In the genomic region with DNA sequence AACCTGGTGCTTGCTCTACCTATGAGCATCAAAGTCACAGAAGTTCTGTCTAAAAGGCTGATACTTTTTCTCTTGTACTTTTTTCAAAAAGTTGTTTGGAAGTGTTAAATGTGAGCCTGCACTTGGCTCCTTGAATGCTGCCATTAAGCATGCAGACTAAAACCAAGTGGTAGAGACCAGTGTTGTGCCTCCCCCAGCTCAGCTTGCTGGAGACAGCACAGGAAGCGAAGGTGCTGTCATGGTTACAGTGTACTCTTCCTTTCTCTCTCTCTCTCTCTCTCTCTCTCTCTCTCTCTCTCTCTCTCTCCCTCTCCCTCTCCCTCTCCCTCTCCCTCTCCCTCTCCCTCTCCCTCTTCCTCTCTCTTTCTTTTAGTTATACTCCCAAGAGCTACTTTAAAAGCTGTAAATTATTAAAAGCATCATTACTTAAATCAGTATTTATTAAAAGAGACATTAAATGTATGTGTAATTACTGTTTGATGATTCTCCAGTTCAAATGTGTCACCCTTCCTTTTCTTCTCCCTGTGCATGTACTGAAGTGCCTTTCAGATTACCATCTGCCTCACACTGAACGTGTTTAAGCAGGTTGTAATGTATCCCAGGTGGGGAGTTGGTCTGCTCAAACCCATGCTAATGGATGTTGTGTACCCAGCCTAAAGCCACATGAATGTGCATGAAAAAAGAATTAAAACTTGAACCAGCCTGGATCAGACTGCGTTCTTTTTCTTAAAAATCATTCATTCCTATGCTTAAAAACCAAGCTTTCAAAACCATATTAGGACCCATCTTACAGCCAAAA, we compare ENCODE assay signal across 13 mouse cellular contexts. TPM values are rescaled to one million over a fixed set of nuclear protein-coding genes. Genes with fewer than 3 reads are reported as not detected.
DNase-seq lines count a peak whose midpoint lies in the region; ATAC-seq and TF ChIP-seq lines count a peak whose summit lies in the region.
"Had no signal": no experiment of that assay in that cellular context is flagged by ENCODE, and none has a peak within 500 bp of the region (broad histone marks: within the 10 kb centered on the region; RNA-seq: fewer than 3 reads in every experiment).

No protein-coding gene starts in this region.

- TF ChIP-seq POLR2A in brain, embryonic 14.5 days (IDR thresholded peaks at IDR 0.05; ENCODE audit: borderline replicate concordance, extremely low read depth, insufficient read depth, insufficient read length, poor library complexity, severe bottlenecking) = no peak

- ATAC-seq in heart, embryonic 11.5 days (replicated peaks; ENCODE audit: insufficient number of reproducible peaks, low FRiP score, low TSS enrichment) = no peak
- no peak for ATAC-seq in midbrain, embryonic 14.5 days (ENCODE audit: low FRiP score, low TSS enrichment)
- ATAC-seq in midbrain, postnatal 0 days (ENCODE audit: low FRiP score) = no peak
- peak; percentile 66; the same call in 1 of the 2 replicates for ATAC-seq in neural tube, embryonic 15.5 days (ENCODE audit: low FRiP score)

- DNase-seq in heart, adult 8-10 months (ENCODE audit: low spot score) = no peak
- DNase-seq in midbrain, embryonic 14.5 days = peak; percentile 31
- no peak for DNase-seq in midbrain, postnatal 0 days (ENCODE audit: low spot score)
- DNase-seq in brain, embryonic 14.5 days (ENCODE audit: low read depth) = peak; percentile 46
- no peak for DNase-seq in adrenal gland, postnatal 14 days
- DNase-seq: cerebellum, adult 9-10 months; gastrocnemius, adult 2 months; lung, embryonic 14.5 days had no signal

- H3K27ac ChIP-seq in heart, embryonic 11.5 days (ENCODE audit: low read depth, low read length) = peak overlapping the region; percentile 7; the same call in 1 of the 2 replicates
- H3K27ac ChIP-seq in midbrain, embryonic 14.5 days (replicated peaks; ENCODE audit: low read depth, low read length) = no peak overlapping the region
- no peak overlapping the region for H3K27ac ChIP-seq in midbrain, postnatal 0 days (ENCODE audit: low read depth, low read length)
- no peak overlapping the region for H3K27ac ChIP-seq in neural tube, embryonic 15.5 days (replicated peaks)
- H3K27ac ChIP-seq: gastrocnemius, adult 2 months; hindbrain, embryonic 13.5 days; kidney, embryonic 15.5 days; midbrain, embryonic 10.5 days had no signal

- WGBS in heart, embryonic 11.5 days (ENCODE audit: insufficient replicate concordance) = 63% methylated on average over 3 of the region's 3 CpGs
- 65% methylated on average over 3 of the region's 3 CpGs for WGBS in midbrain, embryonic 14.5 days
- WGBS in midbrain, postnatal 0 days = 56% methylated on average over 3 of the region's 3 CpGs
- 50% methylated on average over 3 of the region's 3 CpGs for WGBS in neural tube, embryonic 15.5 days

- no peak overlapping the region for H3K9ac ChIP-seq in heart, embryonic 11.5 days (ENCODE audit: low read depth, low read length)
- no peak overlapping the region for H3K9ac ChIP-seq in midbrain, embryonic 14.5 days (replicated peaks; ENCODE audit: low read length)
- H3K9ac ChIP-seq in midbrain, postnatal 0 days (replicated peaks; ENCODE audit: low read length, poor library complexity, severe bottlenecking) = no peak overlapping the region
- H3K9ac ChIP-seq in neural tube, embryonic 15.5 days (replicated peaks) = no peak overlapping the region
- H3K9ac ChIP-seq: hindbrain, embryonic 13.5 days; kidney, embryonic 15.5 days; lung, embryonic 14.5 days had no signal

- no peaks in the 10 kb centered on the region for H3K9me3 ChIP-seq in heart, embryonic 11.5 days (replicated peaks; ENCODE audit: control insufficient read depth, low read length)
- no peaks in the 10 kb centered on the region for H3K9me3 ChIP-seq in midbrain, embryonic 14.5 days (ENCODE audit: control insufficient read depth, low read length)
- H3K9me3 ChIP-seq in midbrain, postnatal 0 days (ENCODE audit: low read length) = no peaks in the 10 kb centered on the region
- H3K9me3 ChIP-seq in neural tube, embryonic 15.5 days (replicated peaks) = no peaks in the 10 kb centered on the region
- H3K9me3 ChIP-seq: hindbrain, embryonic 13.5 days; kidney, embryonic 15.5 days; midbrain, embryonic 10.5 days had no signal

- peaks cover 33% of the 10 kb centered on the region for H3K4me1 ChIP-seq in heart, embryonic 11.5 days (ENCODE audit: control insufficient read depth, insufficient read depth, low read length)
- H3K4me1 ChIP-seq in midbrain, embryonic 14.5 days (ENCODE audit: control insufficient read depth, insufficient read depth, low read length) = peaks cover 12% of the 10 kb centered on the region; the same call in 1 of the 2 replicates
- H3K4me1 ChIP-seq in midbrain, postnatal 0 days (ENCODE audit: insufficient read depth, low read length) = peaks cover 14% of the 10 kb centered on the region
- H3K4me1 ChIP-seq in neural tube, embryonic 15.5 days = peaks cover 21% of the 10 kb centered on the region

- H3K36me3 ChIP-seq in heart, embryonic 11.5 days (ENCODE audit: control insufficient read depth, insufficient read depth, low read length) = no peaks in the 10 kb centered on the region
- H3K36me3 ChIP-seq in midbrain, embryonic 14.5 days (ENCODE audit: control insufficient read depth, insufficient read depth, low read length) = no peaks in the 10 kb centered on the region
- H3K36me3 ChIP-seq in midbrain, postnatal 0 days (ENCODE audit: insufficient read depth, low read length) = no peaks in the 10 kb centered on the region
- H3K36me3 ChIP-seq in neural tube, embryonic 15.5 days = no peaks in the 10 kb centered on the region
- H3K36me3 ChIP-seq: hindbrain, embryonic 13.5 days; kidney, embryonic 15.5 days; midbrain, embryonic 10.5 days had no signal

- H3K4me2 ChIP-seq in heart, embryonic 11.5 days = peak overlapping the region; percentile 2; the same call in 1 of the 2 replicates
- H3K4me2 ChIP-seq in midbrain, embryonic 14.5 days (ENCODE audit: low read length) = no peak overlapping the region
- no peak overlapping the region for H3K4me2 ChIP-seq in midbrain, postnatal 0 days (ENCODE audit: low read depth, low read length, poor library complexity, severe bottlenecking)
- no peak overlapping the region for H3K4me2 ChIP-seq in neural tube, embryonic 15.5 days
- H3K4me2 ChIP-seq: hindbrain, embryonic 13.5 days; kidney, embryonic 15.5 days; lung, embryonic 14.5 days had no signal

- no peak for TF ChIP-seq CTCF in midbrain, postnatal 0 days (IDR thresholded peaks at IDR 0.05)
- no peak for TF ChIP-seq CTCF in brain, embryonic 14.5 days (IDR thresholded peaks at IDR 0.05; ENCODE audit: borderline replicate concordance, extremely low read depth, insufficient read depth, insufficient read length)

- no peak overlapping the region for H3K4me3 ChIP-seq in heart, embryonic 11.5 days (ENCODE audit: low read depth, low read length)
- no peak overlapping the region for H3K4me3 ChIP-seq in midbrain, embryonic 14.5 days (replicated peaks; ENCODE audit: low read depth, low read length)
- H3K4me3 ChIP-seq in midbrain, postnatal 0 days (ENCODE audit: low read depth, low read length) = no peak overlapping the region
- no peak overlapping the region for H3K4me3 ChIP-seq in neural tube, embryonic 15.5 days (replicated peaks)
- H3K4me3 ChIP-seq: gastrocnemius, adult 2 months; hindbrain, embryonic 13.5 days; kidney, embryonic 15.5 days; midbrain, embryonic 10.5 days had no signal

- no peaks in the 10 kb centered on the region for H3K27me3 ChIP-seq in heart, embryonic 11.5 days (ENCODE audit: control insufficient read depth, insufficient read depth, low read length)
- H3K27me3 ChIP-seq in midbrain, embryonic 14.5 days (ENCODE audit: control insufficient read depth, insufficient read depth, low read length) = no peaks in the 10 kb centered on the region
- no peaks in the 10 kb centered on the region for H3K27me3 ChIP-seq in midbrain, postnatal 0 days (ENCODE audit: insufficient read depth, low read length)
- no peaks in the 10 kb centered on the region for H3K27me3 ChIP-seq in neural tube, embryonic 15.5 days (replicated peaks)
- H3K27me3 ChIP-seq: hindbrain, embryonic 13.5 days; kidney, embryonic 15.5 days had no signal

RNA-seq across cellular contexts. Expression of a gene that starts 43.2 kb away (rescaled TPM):
- 33.8 and 37.6 TPM in 2 replicates for polyA plus RNA-seq in heart, embryonic 11.5 days (2014; fragmentation: Nextera tagmentation; extraction: Ambion mirVana)
- total RNA-seq in heart, adult 8-10 months (2022) = 100 to 1,000 TPM; 165 to 198 (median 178) TPM
- polyA plus RNA-seq in midbrain, embryonic 14.5 days (2014; fragmentation: Nextera tagmentation; extraction: Ambion mirVana) = 23.9 and 24.1 TPM in 2 replicates
- total RNA-seq in midbrain, postnatal 0 days (2014; rRNA removed) = 87.1 and 105 TPM in 2 replicates
- 19.3 and 21.6 TPM in 2 replicates for polyA plus RNA-seq in midbrain, postnatal 0 days (2015; fragmentation: Nextera tagmentation; extraction: Ambion mirVana)
- polyA plus RNA-seq in brain, embryonic 14.5 days (2012; rRNA removed) = 45.6 and 58.0 TPM in 2 replicates
- 24.6 and 27.1 TPM in 2 replicates for polyA plus RNA-seq in neural tube, embryonic 15.5 days (2015; fragmentation: Nextera tagmentation; extraction: Ambion mirVana)
- 74.7 and 96.2 TPM in 2 replicates for total RNA-seq in adrenal gland, postnatal 14 days (2021)

RNA-seq across cellular contexts. Expression of a gene that starts 43.3 kb away (rescaled TPM):
- polyA plus RNA-seq in heart, embryonic 11.5 days (2014; fragmentation: Nextera tagmentation; extraction: Ambion mirVana) = 0.15 and 0.27 TPM in 2 replicates
- under 1 TPM; 0.37 to 0.88 (median 0.64) TPM for total RNA-seq in heart, adult 8-10 months (2022)
- 2.7 and 3.1 TPM in 2 replicates for polyA plus RNA-seq in midbrain, embryonic 14.5 days (2014; fragmentation: Nextera tagmentation; extraction: Ambion mirVana)
- 5.3 and 6.0 TPM in 2 replicates for total RNA-seq in midbrain, postnatal 0 days (2014; rRNA removed)
- polyA plus RNA-seq in midbrain, postnatal 0 days (2015; fragmentation: Nextera tagmentation; extraction: Ambion mirVana) = 6.5 and 7.7 TPM in 2 replicates
- 1.9 and 2.5 TPM in 2 replicates for polyA plus RNA-seq in brain, embryonic 14.5 days (2012; rRNA removed)
- polyA plus RNA-seq in neural tube, embryonic 15.5 days (2015; fragmentation: Nextera tagmentation; extraction: Ambion mirVana) = 5.6 and 6.3 TPM in 2 replicates
- 1.1 and 1.5 TPM in 2 replicates for total RNA-seq in adrenal gland, postnatal 14 days (2021)

Comparison
In these comparisons a context has a peak if more than half of its experiments do, and no peak if none do; other contexts are left out.
1. DNase-seq: peak in midbrain, embryonic 14.5 days (single experiment) and brain, embryonic 14.5 days (single experiment); none in heart, adult 8-10 months (single experiment), midbrain, postnatal 0 days (single experiment) and adrenal gland, postnatal 14 days (single experiment).